Mouse (Mus musculus): ENCODE results near the gene Ssxb2. TPM values are rescaled to one million over a fixed set of nuclear protein-coding genes. Genes with fewer than 3 reads are reported as not detected.

Gene Ssxb2
- polyA plus RNA-seq (2014; fragmentation: Illumina TruSeq; extraction: RNeasy Lipid Tissue Mini Kit (QIAGEN cat#74804); ENCODE audit: low read depth, low replicate concordance): not detected

DNA sequence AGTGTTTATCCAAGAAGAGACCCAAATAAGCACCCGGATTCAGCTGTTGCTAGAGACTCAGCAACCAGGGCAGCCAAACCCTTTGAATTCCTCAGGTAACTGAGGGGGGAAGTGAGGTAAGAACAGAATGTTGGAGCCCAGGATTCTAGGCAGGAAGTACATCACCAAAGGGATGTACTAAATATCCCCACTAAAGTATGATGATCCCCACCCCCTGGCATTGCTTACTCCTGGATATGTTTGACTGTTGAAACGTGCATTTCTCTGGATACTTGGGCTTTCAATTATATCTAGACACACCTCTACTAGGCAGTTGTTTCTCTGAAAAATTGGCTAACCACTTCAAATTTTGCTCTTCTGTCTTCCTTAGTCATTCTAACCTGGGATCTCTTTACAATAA is at the start of gene Ssxb2:
Ssxb2 (minus strand) TSS at position 101 of the 400 bp plus-strand sequence.

GRCm38 (mm10) chrX:8413005-8413404 is 48.5 kb downstream of the Ssxb2 start, which contains the start of gene Ssxb1:
Gene Ssxb1 (plus strand): TSS chrX:8413305.

Other genes starting within 250 kb of the Ssxb2 start
- gene Ftsj1, start 209.3 kb downstream of the Ssxb2 start, polyA plus RNA-seq (2014; fragmentation: Illumina TruSeq; extraction: RNeasy Lipid Tissue Mini Kit (QIAGEN cat#74804); ENCODE audit: low read depth, low replicate concordance): 12.2 TPM
- not detected for gene Slc38a5, start 190.6 kb downstream of the Ssxb2 start, polyA plus RNA-seq (2014; fragmentation: Illumina TruSeq; extraction: RNeasy Lipid Tissue Mini Kit (QIAGEN cat#74804); ENCODE audit: low read depth, low replicate concordance)
- gene Ssxb10, start 134.3 kb downstream of the Ssxb2 start, polyA plus RNA-seq (2014; fragmentation: Illumina TruSeq; extraction: RNeasy Lipid Tissue Mini Kit (QIAGEN cat#74804); ENCODE audit: low read depth, low replicate concordance): not detected
- not detected for gene Ssxb9, start 94.7 kb downstream of the Ssxb2 start, polyA plus RNA-seq (2014; fragmentation: Illumina TruSeq; extraction: RNeasy Lipid Tissue Mini Kit (QIAGEN cat#74804); ENCODE audit: low read depth, low replicate concordance)
- not detected for gene Ssxb1, start 48.4 kb downstream of the Ssxb2 start, polyA plus RNA-seq (2014; fragmentation: Illumina TruSeq; extraction: RNeasy Lipid Tissue Mini Kit (QIAGEN cat#74804); ENCODE audit: low read depth, low replicate concordance)
- not detected for gene Gm14459, start 63.2 kb upstream of the Ssxb2 start, polyA plus RNA-seq (2014; fragmentation: Illumina TruSeq; extraction: RNeasy Lipid Tissue Mini Kit (QIAGEN cat#74804); ENCODE audit: low read depth, low replicate concordance)
- not detected for gene Ssxb6, start 86.5 kb upstream of the Ssxb2 start, polyA plus RNA-seq (2014; fragmentation: Illumina TruSeq; extraction: RNeasy Lipid Tissue Mini Kit (QIAGEN cat#74804); ENCODE audit: low read depth, low replicate concordance)
- not detected for gene Ssxb3, start 130.1 kb upstream of the Ssxb2 start, polyA plus RNA-seq (2014; fragmentation: Illumina TruSeq; extraction: RNeasy Lipid Tissue Mini Kit (QIAGEN cat#74804); ENCODE audit: low read depth, low replicate concordance)
- gene Ssxb8, start 229.1 kb upstream of the Ssxb2 start, polyA plus RNA-seq (2014; fragmentation: Illumina TruSeq; extraction: RNeasy Lipid Tissue Mini Kit (QIAGEN cat#74804); ENCODE audit: low read depth, low replicate concordance): not detected

Data from kidney, adult 10 weeks (tissue).